Mouse (Mus musculus) heart, adult 2 months (tissue): ENCODE results near the gene Wbp11.

Experiments
- CTCF ChIP-seq: fragments of 200-600 bp; IDR thresholded peaks from 2 replicates; pipeline ENCODE4 v1.8.1; 2022; ENCODE audit warnings: antibody characterized with exemption, mild to moderate bottlenecking, moderate library complexity
- POLR2A ChIP-seq: fragments of 200-500 bp; IDR thresholded peaks from 2 replicates; pipeline ENCODE4 v1.6.1; 2011; ENCODE audit warnings: mild to moderate bottlenecking, low read depth, low read length, control low read depth; ENCODE audit not compliant: insufficient read depth

DNA sequence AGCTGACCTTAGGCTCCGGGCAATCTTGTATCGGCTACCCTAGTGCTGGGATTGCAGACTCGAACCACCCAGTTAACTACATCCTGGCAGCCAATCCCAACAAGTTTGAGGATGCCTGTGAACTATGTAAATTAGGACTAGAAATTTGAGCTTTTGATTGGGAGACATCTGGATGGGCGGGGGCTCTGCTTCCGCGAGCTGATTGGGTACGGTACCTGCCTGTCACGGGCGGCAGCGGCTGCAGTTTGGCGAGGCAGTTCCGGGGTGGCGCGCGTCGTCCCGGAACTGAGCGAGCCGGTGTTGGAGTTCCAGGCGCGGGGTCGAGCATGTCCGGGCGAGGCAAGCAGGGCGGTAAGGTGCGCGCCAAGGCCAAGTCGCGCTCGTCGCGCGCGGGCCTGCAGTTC is 20.0 kb downstream of the Wbp11 start, which contains the start of gene H2afj:
- TF ChIP-seq CTCF (no peak), POLR2A (peak; percentile 53)
